Mouse (Mus musculus): ENCODE results near the gene Olfr457. TPM values are rescaled to one million over a fixed set of nuclear protein-coding genes. Genes with fewer than 3 reads are reported as not detected.
"Not testable (repeated sequence)": the region's sequence is repeated elsewhere in the genome, so short reads cannot be mapped to it uniquely, and the experiment has no call there.

The Olfr457 gene
- polyA plus RNA-seq (2015; fragmentation: Nextera tagmentation; extraction: Ambion mirVana), result not detected in 2 replicates

DNA sequence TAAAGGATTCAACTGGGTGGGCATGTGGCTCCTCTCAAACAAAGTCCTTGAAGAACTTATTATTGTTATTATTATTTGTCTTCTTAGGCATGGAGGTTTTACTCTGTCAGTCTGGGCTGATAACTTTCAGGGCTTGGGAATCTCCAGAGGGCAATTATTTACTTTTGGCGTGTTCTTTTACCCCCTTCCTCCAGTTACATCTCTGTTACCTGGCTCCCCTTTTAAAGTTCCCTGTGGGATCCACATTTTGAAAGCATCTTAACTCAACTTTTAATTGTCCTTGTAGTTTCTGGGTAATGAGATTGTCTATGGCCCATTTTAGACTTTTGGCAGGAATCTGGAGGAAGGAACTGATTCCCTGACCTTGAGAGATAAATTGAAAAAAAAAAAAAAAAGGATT is at the start of gene Olfr457:
Olfr457 (minus strand) TSS at position 101 of the 400 bp plus-strand sequence.
- WGBS, result 67% methylated on average over 1 of the region's 1 CpGs
- no peak within 1 kb of the TSS for H3K4me3 ChIP-seq (replicated peaks)

DNA sequence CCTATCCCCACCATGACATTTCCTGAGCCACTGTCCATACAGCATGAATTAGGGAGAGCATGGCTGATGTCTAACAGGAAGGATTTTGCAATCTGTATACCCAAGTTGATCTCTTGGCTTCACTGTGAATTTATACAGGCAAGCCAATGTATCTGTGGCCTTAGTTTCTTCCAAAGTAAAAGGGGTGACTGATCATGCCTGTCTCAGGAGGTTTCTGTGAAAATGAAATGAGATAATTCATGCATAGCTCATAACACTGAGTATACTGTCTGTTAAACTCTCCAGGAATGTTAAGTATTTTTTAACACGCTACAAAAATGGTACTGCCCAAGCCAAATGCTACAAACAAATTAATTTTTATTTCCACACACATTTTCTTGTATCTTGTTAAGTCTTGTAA is 37.3 kb upstream of the Olfr457 start:
- no peak for ATAC-seq
- H3K4me1 ChIP-seq (replicated peaks), result no peaks in the 10 kb centered on the region
- H3K4me3 ChIP-seq (replicated peaks), result no peak overlapping the region
- H3K9me3 ChIP-seq, result no peaks in the 10 kb centered on the region
- no peaks in the 10 kb centered on the region for H3K36me3 ChIP-seq
- H3K27ac ChIP-seq, result no peak overlapping the region
- WGBS, result 89% methylated on average over 1 of the region's 1 CpGs
- H3K4me2 ChIP-seq (replicated peaks), result no peak overlapping the region
- no peak overlapping the region for H3K9ac ChIP-seq (replicated peaks)
- no peaks in the 10 kb centered on the region for H3K27me3 ChIP-seq

More for the DNA sequence above, at the start of gene Olfr457:
- H3K27me3 ChIP-seq, result no peaks in the 10 kb centered on the region
- no peak within 1 kb of the TSS for H3K9ac ChIP-seq (replicated peaks)
- no peaks in the 10 kb centered on the region for H3K4me1 ChIP-seq (replicated peaks)
- H3K36me3 ChIP-seq, result no peaks in the 10 kb centered on the region
- ATAC-seq, result no peak
- H3K27ac ChIP-seq, result no peak within 1 kb of the TSS
- H3K9me3 ChIP-seq, result no peaks in the 10 kb centered on the region
- no peak within 1 kb of the TSS for H3K4me2 ChIP-seq (replicated peaks)

DNA sequence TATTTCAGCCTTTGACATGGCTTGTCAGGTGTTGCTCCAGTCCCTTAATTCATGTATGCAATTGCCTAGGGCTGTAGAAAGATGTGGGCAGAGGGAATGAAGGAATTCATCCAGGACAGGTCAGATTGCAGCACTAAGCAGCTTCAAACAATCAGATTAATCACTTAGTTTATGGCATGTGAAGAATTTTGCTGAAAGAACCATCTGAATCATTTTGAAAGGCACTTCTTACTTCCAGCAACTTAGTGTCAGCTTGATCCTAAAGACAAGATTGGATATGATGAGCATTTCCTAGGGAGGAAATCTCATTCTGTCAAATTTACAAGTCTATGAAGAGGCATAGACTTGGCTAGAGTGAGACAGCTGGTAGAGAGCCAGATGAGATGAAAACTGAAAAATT is 33.2 kb upstream of the Olfr457 start:
- no peaks in the 10 kb centered on the region for H3K9me3 ChIP-seq
- no peak overlapping the region for H3K4me2 ChIP-seq (replicated peaks)
- no peaks in the 10 kb centered on the region for H3K36me3 ChIP-seq
- H3K9ac ChIP-seq (replicated peaks), result no peak overlapping the region
- no peak overlapping the region for H3K4me3 ChIP-seq (replicated peaks)
- H3K27ac ChIP-seq, result no peak overlapping the region
- ATAC-seq, result no peak
- no peaks in the 10 kb centered on the region for H3K4me1 ChIP-seq (replicated peaks)
- no peaks in the 10 kb centered on the region for H3K27me3 ChIP-seq

DNA sequence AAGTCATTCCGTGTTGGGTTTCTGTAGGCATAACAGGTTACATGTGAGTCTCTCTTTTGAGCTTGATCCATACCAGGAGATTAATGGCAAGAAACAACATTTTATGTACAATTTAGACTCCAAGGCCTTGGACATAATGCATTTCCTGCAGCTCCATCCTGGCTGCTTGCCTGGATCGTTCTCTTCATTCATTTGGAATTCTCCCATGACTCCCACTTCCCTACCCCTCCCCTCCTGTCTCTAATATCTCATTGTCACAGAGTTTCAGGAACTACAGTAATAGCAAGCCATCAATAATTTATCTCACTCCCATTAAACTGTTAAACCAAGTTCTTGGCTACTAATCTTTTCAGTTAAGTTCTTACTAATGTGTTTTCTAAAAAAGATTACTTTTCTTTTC is 27.3 kb upstream of the Olfr457 start:
- H3K36me3 ChIP-seq, result no peaks in the 10 kb centered on the region
- no peak overlapping the region for H3K9ac ChIP-seq (replicated peaks)
- 86% methylated on average over 2 of the region's 2 CpGs for WGBS
- no peak for ATAC-seq
- no peaks in the 10 kb centered on the region for H3K4me1 ChIP-seq (replicated peaks)
- no peaks in the 10 kb centered on the region for H3K27me3 ChIP-seq
- H3K27ac ChIP-seq, result no peak overlapping the region
- no peak overlapping the region for H3K4me2 ChIP-seq (replicated peaks)
- no peaks in the 10 kb centered on the region for H3K9me3 ChIP-seq
- no peak overlapping the region for H3K4me3 ChIP-seq (replicated peaks)

GRCm38 (mm10) chr6:42489731-42490130 is 13.6 kb upstream of the Olfr457 start:
- Histone ChIP-seq H3K4me3 (replicated peaks) (no peak overlapping the region), H3K9ac (replicated peaks) (no peak overlapping the region), H3K27me3 (no peaks in the 10 kb centered on the region), H3K4me2 (replicated peaks) (no peak overlapping the region), H3K9me3 (no peaks in the 10 kb centered on the region), H3K36me3 (no peaks in the 10 kb centered on the region), H3K27ac (no peak overlapping the region), H3K4me1 (replicated peaks) (no peaks in the 10 kb centered on the region)
- ATAC-seq, result no peak
- 81% methylated on average over 1 of the region's 1 CpGs for WGBS

DNA sequence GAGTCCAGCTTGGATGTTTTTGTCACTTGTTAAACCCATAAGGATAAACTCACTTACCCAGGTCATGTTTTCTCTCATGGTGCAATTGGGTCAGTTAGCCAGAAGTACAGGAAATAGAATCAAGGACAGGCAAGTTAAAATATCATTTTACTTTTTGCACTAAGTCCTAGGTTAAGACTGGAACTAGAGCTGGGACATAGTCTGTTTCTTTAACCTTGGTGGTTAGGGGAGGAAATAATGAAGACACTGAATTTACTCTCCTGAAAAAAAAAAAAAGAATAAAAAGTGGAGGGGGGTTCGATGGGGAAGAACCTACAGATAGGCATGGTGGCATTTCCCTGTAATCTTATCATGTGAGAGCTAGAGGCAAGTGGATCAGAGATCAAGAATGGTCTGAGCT is 11.0 kb upstream of the Olfr457 start, which contains the start of gene Olfr456:
Olfr456 (minus strand) TSS at position 101 of the 400 bp plus-strand sequence.
- Histone ChIP-seq H3K27me3 (no peaks in the 10 kb centered on the region), H3K27ac (no peak within 1 kb of the TSS), H3K4me1 (replicated peaks) (no peaks in the 10 kb centered on the region), H3K9ac (replicated peaks) (no peak within 1 kb of the TSS), H3K4me2 (replicated peaks) (no peak within 1 kb of the TSS), H3K36me3 (no peaks in the 10 kb centered on the region), H3K9me3 (no peaks in the 10 kb centered on the region), H3K4me3 (replicated peaks) (no peak within 1 kb of the TSS)
- 86% methylated on average over 1 of the region's 1 CpGs for WGBS
- no peak for ATAC-seq

DNA sequence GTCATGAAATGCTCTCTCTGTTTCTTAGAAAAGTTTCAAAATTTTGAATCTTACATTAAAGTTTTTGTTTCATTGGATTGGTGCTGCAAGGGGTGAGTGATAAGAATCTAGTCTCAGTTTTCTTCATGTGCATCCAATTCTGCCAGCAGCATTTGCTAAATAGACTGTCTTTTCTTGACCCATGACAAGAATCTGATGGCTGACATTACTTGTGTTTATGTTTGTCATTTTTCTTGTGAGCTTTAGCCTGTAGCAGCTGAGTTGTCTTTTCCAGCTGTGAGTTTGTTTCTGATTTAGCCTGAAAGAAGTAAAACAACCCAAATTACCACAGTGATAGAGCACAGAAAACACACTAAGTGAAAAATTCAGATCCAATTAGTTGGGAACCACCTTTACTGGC is 8.5 kb upstream of the Olfr457 start:
- H3K4me3 ChIP-seq (replicated peaks), result no peak overlapping the region
- no peaks in the 10 kb centered on the region for H3K9me3 ChIP-seq
- H3K27ac ChIP-seq, result no peak overlapping the region
- H3K4me2 ChIP-seq (replicated peaks), result no peak overlapping the region
- no peaks in the 10 kb centered on the region for H3K27me3 ChIP-seq
- H3K9ac ChIP-seq (replicated peaks), result no peak overlapping the region
- no peaks in the 10 kb centered on the region for H3K4me1 ChIP-seq (replicated peaks)
- H3K36me3 ChIP-seq, result no peaks in the 10 kb centered on the region
- no peak for ATAC-seq

GRCm38 (mm10) chr6:42471298-42471697 is 4.8 kb downstream of the Olfr457 start:
- 99% methylated on average over 4 of the region's 4 CpGs for WGBS
- not testable (repeated sequence) for ATAC-seq; H3K9me3 ChIP-seq; H3K36me3 ChIP-seq; H3K9ac ChIP-seq (replicated peaks); H3K4me3 ChIP-seq (replicated peaks); H3K4me2 ChIP-seq (replicated peaks); H3K27me3 ChIP-seq; H3K27ac ChIP-seq; H3K4me1 ChIP-seq (replicated peaks)

GRCm38 (mm10) chr6:42470542-42470941 is 5.6 kb downstream of the Olfr457 start:
- no peak overlapping the region for H3K27ac ChIP-seq
- 95% methylated on average over 4 of the region's 4 CpGs for WGBS
- no peaks in the 10 kb centered on the region for H3K4me1 ChIP-seq (replicated peaks)
- ATAC-seq, result no peak
- H3K4me3 ChIP-seq (replicated peaks), result no peak overlapping the region
- no peak overlapping the region for H3K4me2 ChIP-seq (replicated peaks)
- no peaks in the 10 kb centered on the region for H3K36me3 ChIP-seq
- no peaks in the 10 kb centered on the region for H3K27me3 ChIP-seq
- no peaks in the 10 kb centered on the region for H3K9me3 ChIP-seq
- H3K9ac ChIP-seq (replicated peaks), result no peak overlapping the region

DNA sequence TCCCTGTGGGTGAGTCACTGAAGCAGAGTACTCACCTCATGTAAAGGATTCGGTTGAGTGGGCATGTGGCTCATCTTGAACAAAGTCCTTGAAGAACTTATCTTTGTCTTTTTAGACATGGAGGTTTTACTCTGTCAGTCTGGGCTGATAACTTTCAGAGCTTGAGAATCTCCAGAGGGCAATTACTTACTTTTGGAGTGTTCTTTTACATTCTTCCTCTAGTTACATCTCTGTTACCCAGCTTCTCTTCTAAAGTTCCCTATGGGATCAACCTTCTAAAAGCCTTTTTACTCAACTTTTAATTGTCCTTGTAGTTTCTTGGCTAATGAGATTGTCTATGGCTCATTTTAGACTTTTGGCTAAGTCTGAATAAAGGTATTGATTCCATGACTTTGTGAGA is 11.0 kb downstream of the Olfr457 start, which contains the start of gene Olfr458:
Olfr458 (minus strand) TSS at position 101 of the 400 bp plus-strand sequence.
- Histone ChIP-seq H3K4me2 (replicated peaks) (no peak within 1 kb of the TSS), H3K4me3 (replicated peaks) (no peak within 1 kb of the TSS), H3K9me3 (no peaks in the 10 kb centered on the region), H3K4me1 (replicated peaks) (no peaks in the 10 kb centered on the region), H3K9ac (replicated peaks) (no peak within 1 kb of the TSS), H3K27ac (no peak within 1 kb of the TSS), H3K27me3 (no peaks in the 10 kb centered on the region), H3K36me3 (no peaks in the 10 kb centered on the region)
- no peak for ATAC-seq
- 77% methylated on average over 1 of the region's 1 CpGs for WGBS

GRCm38 (mm10) chr6:42447381-42447780 is 28.8 kb downstream of the Olfr457 start:
- no peaks in the 10 kb centered on the region for H3K4me1 ChIP-seq (replicated peaks)
- H3K27ac ChIP-seq, result no peak overlapping the region
- 82% methylated on average over 2 of the region's 2 CpGs for WGBS
- no peak overlapping the region for H3K4me3 ChIP-seq (replicated peaks)
- no peaks in the 10 kb centered on the region for H3K27me3 ChIP-seq
- no peak overlapping the region for H3K4me2 ChIP-seq (replicated peaks)
- H3K9me3 ChIP-seq, result no peaks in the 10 kb centered on the region
- ATAC-seq, result no peak
- H3K9ac ChIP-seq (replicated peaks), result no peak overlapping the region
- no peaks in the 10 kb centered on the region for H3K36me3 ChIP-seq

GRCm38 (mm10) chr6:42444491-42444890 is 31.6 kb downstream of the Olfr457 start:
- Histone ChIP-seq H3K27me3 (no peaks in the 10 kb centered on the region), H3K27ac (no peak overlapping the region), H3K9me3 (no peaks in the 10 kb centered on the region), H3K9ac (replicated peaks) (no peak overlapping the region), H3K4me1 (replicated peaks) (no peaks in the 10 kb centered on the region), H3K36me3 (no peaks in the 10 kb centered on the region), H3K4me3 (replicated peaks) (no peak overlapping the region), H3K4me2 (replicated peaks) (no peak overlapping the region)
- no peak for ATAC-seq
- 88% methylated on average over 2 of the region's 2 CpGs for WGBS

GRCm38 (mm10) chr6:42441395-42441794 is 34.7 kb downstream of the Olfr457 start:
- no peak for ATAC-seq
- no peaks in the 10 kb centered on the region for H3K4me1 ChIP-seq (replicated peaks)
- no peak overlapping the region for H3K9ac ChIP-seq (replicated peaks)
- WGBS, result 79% methylated on average over 2 of the region's 2 CpGs
- no peaks in the 10 kb centered on the region for H3K27me3 ChIP-seq
- no peak overlapping the region for H3K4me3 ChIP-seq (replicated peaks)
- H3K27ac ChIP-seq, result no peak overlapping the region
- H3K9me3 ChIP-seq, result no peaks in the 10 kb centered on the region
- no peak overlapping the region for H3K4me2 ChIP-seq (replicated peaks)
- no peaks in the 10 kb centered on the region for H3K36me3 ChIP-seq

Measured in midbrain, embryonic 13.5 days (tissue).